In the genomic region with DNA sequence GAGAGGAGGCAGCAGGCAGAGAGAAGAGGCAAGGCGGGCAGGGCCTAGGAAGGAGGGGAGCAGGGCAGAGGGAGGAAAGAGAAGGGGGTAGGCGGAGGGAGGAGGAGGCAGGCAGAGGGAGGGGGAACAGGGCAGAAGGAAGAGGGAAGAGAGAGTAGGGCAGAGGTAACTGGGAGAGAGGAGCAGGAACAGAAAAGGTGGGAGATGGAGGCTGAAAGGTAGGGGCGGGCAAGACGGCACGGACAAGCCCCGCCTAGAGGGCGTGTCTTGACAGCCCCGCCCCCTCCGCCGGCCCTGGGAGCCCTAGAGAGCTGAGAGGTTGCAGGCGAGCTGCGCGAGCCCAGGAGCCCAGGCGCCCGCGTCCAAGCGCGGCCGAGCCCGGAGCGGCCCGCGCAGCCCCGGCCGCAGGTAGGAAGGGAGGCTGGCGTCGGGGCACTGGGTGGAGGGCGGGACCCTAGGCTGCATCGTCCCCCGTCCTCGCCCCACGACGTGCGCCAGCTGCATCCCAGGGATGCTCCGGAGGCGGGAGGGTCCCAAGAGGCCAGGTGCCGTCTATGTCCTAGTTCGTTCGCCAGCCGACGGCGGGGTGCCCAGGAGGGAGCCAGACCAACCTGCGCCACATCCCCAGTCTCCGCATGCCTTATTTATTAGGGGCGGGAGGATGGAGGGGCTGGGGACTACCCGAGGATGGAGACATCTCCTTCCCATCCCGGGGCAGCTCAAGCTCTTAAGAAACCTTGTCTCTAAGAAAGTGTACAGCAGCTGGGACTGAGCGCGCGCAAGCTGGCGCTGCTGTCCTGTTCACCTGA, we compare ENCODE assay signal across 8 mouse cellular contexts. TPM values are rescaled to one million over a fixed set of nuclear protein-coding genes. Genes with fewer than 3 reads are reported as not detected.
A peak's percentile ranks its signal among the peaks of the same experiment; 100 is the strongest.
DNase-seq lines count a peak whose midpoint lies in the region; ATAC-seq lines count a peak whose summit lies in the region.

TSS of gene Slc6a1 (plus strand) at position 167 of the 809 bp plus-strand sequence.

- peak within 1 kb of the TSS; percentile 22; the same call in 1 of the 2 replicates for H3K4me3 ChIP-seq in heart, embryonic 15.5 days
- no peak within 1 kb of the TSS for H3K4me3 ChIP-seq in liver, embryonic 11.5 days (ENCODE audit: low read depth, low read length)
- H3K4me3 ChIP-seq in neural tube, embryonic 11.5 days (ENCODE audit: low read depth, low read length), result peak within 1 kb of the TSS; percentile 38

- H3K4me2 ChIP-seq in heart, embryonic 15.5 days, result peak within 1 kb of the TSS; percentile 45
- peak within 1 kb of the TSS; percentile 17; the same call in 1 of the 2 replicates for H3K4me2 ChIP-seq in liver, embryonic 11.5 days
- peak within 1 kb of the TSS; percentile 59 for H3K4me2 ChIP-seq in neural tube, embryonic 11.5 days (ENCODE audit: low read depth)

- H3K9me3 ChIP-seq in heart, embryonic 15.5 days (replicated peaks), result no peaks in the 10 kb centered on the region
- H3K9me3 ChIP-seq in liver, embryonic 11.5 days (ENCODE audit: control insufficient read depth, low read length), result no peaks in the 10 kb centered on the region
- no peaks in the 10 kb centered on the region for H3K9me3 ChIP-seq in neural tube, embryonic 11.5 days (ENCODE audit: control insufficient read depth, low read length)

- no peak within 1 kb of the TSS for H3K9ac ChIP-seq in heart, embryonic 15.5 days
- H3K9ac ChIP-seq in liver, embryonic 11.5 days (ENCODE audit: low read depth, low read length), result no peak within 1 kb of the TSS
- H3K9ac ChIP-seq in neural tube, embryonic 11.5 days (ENCODE audit: low read length), result peak within 1 kb of the TSS; percentile 65

- DNase-seq in gastrocnemius, postnatal 10 days, result peak; percentile 59
- DNase-seq in gastrocnemius, adult 8-10 months (ENCODE audit: low spot score in 2 of 2), result no peak
- peak; percentile 61 to 76 for DNase-seq in cerebellum, postnatal 4 days (ENCODE audit: low spot score in 2 of 2)
- DNase-seq in kidney, postnatal 25 days, result peak; percentile 24 to 68
- DNase-seq in liver, embryonic 11.5 days (ENCODE audit: low spot score), result peak; percentile 46
- DNase-seq in neural tube, embryonic 11.5 days (ENCODE audit: low spot score), result peak; percentile 85
- peak; percentile 7 for DNase-seq in thymus, postnatal 25 days

- H3K4me1 ChIP-seq in heart, embryonic 15.5 days (replicated peaks), result peaks cover 2% of the 10 kb centered on the region; the same call in 1 of the 2 replicates
- H3K4me1 ChIP-seq in liver, embryonic 11.5 days (replicated peaks; ENCODE audit: control insufficient read depth, insufficient read depth, low read length), result no peaks in the 10 kb centered on the region
- 0 out of 2 replicates have a peak, but pooled peaks cover 2% of the 10 kb centered on the region for H3K4me1 ChIP-seq in neural tube, embryonic 11.5 days (ENCODE audit: control insufficient read depth, insufficient read depth, low read length)

- 3% methylated on average over 34 of the region's 51 CpGs for WGBS in heart, embryonic 15.5 days
- WGBS in liver, embryonic 11.5 days, result 4% methylated on average over 42 of the region's 51 CpGs
- WGBS in neural tube, embryonic 11.5 days, result 3% methylated on average over 49 of the region's 51 CpGs

- no peaks in the 10 kb centered on the region for H3K36me3 ChIP-seq in heart, embryonic 15.5 days
- no peaks in the 10 kb centered on the region for H3K36me3 ChIP-seq in liver, embryonic 11.5 days (ENCODE audit: control insufficient read depth, insufficient read depth, low read length)
- H3K36me3 ChIP-seq in neural tube, embryonic 11.5 days (ENCODE audit: control insufficient read depth, insufficient read depth, low read length), result no peaks in the 10 kb centered on the region

- H3K27me3 ChIP-seq in heart, embryonic 15.5 days, result peaks cover 83% of the 10 kb centered on the region
- H3K27me3 ChIP-seq in liver, embryonic 11.5 days (replicated peaks; ENCODE audit: control insufficient read depth, insufficient read depth, low read length), result peaks cover 58% of the 10 kb centered on the region
- peaks cover 40% of the 10 kb centered on the region for H3K27me3 ChIP-seq in neural tube, embryonic 11.5 days (ENCODE audit: control insufficient read depth, insufficient read depth, low read length)

- ATAC-seq in heart, embryonic 15.5 days (replicated peaks; ENCODE audit: insufficient number of reproducible peaks, insufficient read depth, low FRiP score, low read depth), result peak; percentile 38; the same call in 1 of the 2 replicates
- peak; percentile 69; the same call in 1 of the 2 replicates for ATAC-seq in liver, embryonic 11.5 days (replicated peaks; ENCODE audit: low FRiP score)
- ATAC-seq in neural tube, embryonic 11.5 days (ENCODE audit: insufficient read depth, low FRiP score, low TSS enrichment), result peak; percentile 90

- H3K27ac ChIP-seq in heart, embryonic 15.5 days, result no peak within 1 kb of the TSS
- no peak within 1 kb of the TSS for H3K27ac ChIP-seq in liver, embryonic 11.5 days (ENCODE audit: low read depth, low read length)
- no peak within 1 kb of the TSS for H3K27ac ChIP-seq in neural tube, embryonic 11.5 days (ENCODE audit: low read depth, low read length)

RNA-seq across cellular contexts. Expression of gene Slc6a1, which starts in this region (rescaled TPM):
- total RNA-seq in gastrocnemius, postnatal 10 days (2021), result under 1 TPM; 0.75 to 0.87 TPM
- under 1 TPM in 2 of 4 experiments, not detected in 2; 0.34 to 0.75 TPM for total RNA-seq in gastrocnemius, adult 8-10 months (2022)
- polyA plus RNA-seq in heart, embryonic 15.5 days (2015; fragmentation: Nextera tagmentation; extraction: Ambion mirVana), result 0.16 and 0.22 TPM in 2 replicates
- polyA plus RNA-seq in liver, embryonic 11.5 days (2014; fragmentation: Nextera tagmentation; extraction: Ambion mirVana), result 0.05 and 0.08 TPM in 2 replicates
- 9.8 and 11.5 TPM in 2 replicates for polyA plus RNA-seq in neural tube, embryonic 11.5 days (2014; fragmentation: Nextera tagmentation; extraction: Ambion mirVana)

Comparison
In these comparisons a context has a peak if more than half of its experiments do, and no peak if none do; other contexts are left out.
1. Peak in DNase-seq in gastrocnemius, postnatal 10 days; RNA of the gene not detected or under 1 TPM.
2. Peak in ATAC-seq, H3K4me3 ChIP-seq and H3K4me2 ChIP-seq in heart, embryonic 15.5 days; RNA of the gene not detected or under 1 TPM.
3. Peak in DNase-seq, ATAC-seq and H3K4me2 ChIP-seq in liver, embryonic 11.5 days; RNA of the gene not detected or under 1 TPM.
4. DNase-seq: peak in cerebellum, postnatal 4 days (2 of 2), kidney, postnatal 25 days (2 of 2), neural tube, embryonic 11.5 days (single experiment) and thymus, postnatal 25 days (single experiment); none in gastrocnemius, adult 8-10 months (0 of 2).
5. ATAC-seq: peak in every context shown above with its lines; median percentile 90 in neural tube, embryonic 11.5 days; 69 in liver, embryonic 11.5 days; 38 in heart, embryonic 15.5 days.
6. Peak in every context shown above with its lines, with median percentiles within 50 percentile points of each other: H3K4me2 ChIP-seq.